Mouse (Mus musculus) granulocyte monocyte progenitor cell, adult 5-6 weeks (primary cell): ENCODE measurements around the gene Pigb. TPM values are rescaled to one million over a fixed set of nuclear protein-coding genes. Genes with fewer than 3 reads are reported as not detected.

Experiments used
- ATAC-seq: replicated peaks from 2 replicates; pipeline ENCODE4 v1.8.0; 2016; ENCODE audit warnings: mild to moderate bottlenecking, moderate TSS enrichment, inconsistent platforms; ENCODE audit not compliant: poor library complexity, severe bottlenecking
- total RNA-seq, 2 experiments: library from RNA; stranded (forward) in 1 of 2; stranded (reverse) in 1 of 2; fragments of 200-712, 200-1000 nt in 1 of 2; fragments of >200 nt in 1 of 2; fragmentation: Nextera tagmentation in 1 of 2; gene quantifications; 2 replicates each; pipeline ENCODE4 v1.2.3; 2014 to 2017

Pigb gene
- total RNA-seq, 2 experiments from 2014 or later = 7.3 to 32.5 TPM

DNA sequence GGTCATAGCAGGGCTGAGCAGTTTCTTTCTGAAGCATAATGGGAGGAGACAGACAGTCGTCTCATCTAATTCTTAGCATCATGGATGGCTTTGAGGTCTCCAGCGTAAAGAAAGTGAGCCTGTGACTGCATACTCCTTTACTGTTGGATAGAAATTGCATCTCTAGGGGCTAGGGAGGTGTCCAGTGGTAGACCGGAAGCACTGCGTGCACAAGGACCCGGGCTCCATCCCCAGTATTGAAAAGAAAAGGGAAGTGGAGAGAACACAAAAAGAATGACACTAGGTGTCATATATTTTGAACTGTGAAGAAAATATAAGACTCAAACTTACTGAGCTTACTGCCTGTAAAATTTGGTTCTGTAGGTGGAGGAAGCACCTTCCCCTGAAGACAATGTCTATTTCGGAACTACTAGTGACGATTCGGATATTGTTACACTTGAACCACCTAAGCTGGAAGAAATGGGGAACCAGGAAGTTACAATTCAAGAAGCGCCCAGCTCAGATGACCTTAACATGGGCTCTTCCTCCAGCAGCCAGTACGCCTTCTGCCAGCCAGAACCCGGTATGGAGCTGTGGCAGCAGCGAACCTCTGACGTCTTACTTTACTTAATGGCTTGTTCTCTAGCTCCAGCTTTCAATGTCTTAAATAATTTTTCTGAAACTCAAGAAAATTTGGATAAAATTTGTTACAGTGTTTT is 38.7 kb downstream of the Pigb start:
- ATAC-seq = peak; percentile 62

DNA sequence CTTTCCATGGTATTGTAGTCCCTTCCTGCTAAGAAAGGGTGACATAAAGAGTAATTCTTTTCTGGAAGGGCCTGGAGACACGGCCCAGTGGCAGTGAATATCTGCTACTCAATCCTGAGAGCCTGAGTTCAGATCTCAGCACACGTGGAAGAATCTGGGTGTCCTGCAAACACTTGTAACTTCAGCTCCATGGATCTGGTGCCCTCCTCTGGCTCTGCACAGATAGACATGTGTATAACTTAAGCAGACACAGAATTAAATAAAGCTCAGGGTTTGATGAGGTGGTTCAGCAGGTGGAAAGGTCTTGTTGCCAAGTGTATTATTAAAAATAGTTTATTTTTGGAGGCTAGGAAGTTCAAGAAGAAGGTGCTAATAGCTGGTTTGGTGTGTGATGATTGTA is 39.7 kb downstream of the Pigb start:
- no peak for ATAC-seq

DNA sequence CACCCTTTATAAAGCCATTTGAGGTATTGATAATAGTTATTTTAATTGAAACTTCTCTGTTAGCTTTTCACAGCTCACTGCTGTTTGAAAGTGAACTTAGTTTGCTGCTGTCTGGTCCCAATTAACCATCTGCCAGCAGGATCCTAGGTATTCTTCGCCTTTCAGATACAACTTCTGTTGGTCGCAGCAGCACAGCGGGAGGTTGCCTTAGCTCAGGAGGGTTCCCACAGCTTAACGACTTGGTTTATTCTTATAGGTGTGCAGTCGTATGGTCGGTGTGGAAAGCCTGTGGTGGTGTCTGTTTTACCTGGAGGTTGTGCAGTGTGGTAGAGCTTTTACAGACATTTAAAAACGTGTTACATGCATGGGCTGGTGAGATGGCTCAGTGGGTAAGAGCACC is 43.4 kb downstream of the Pigb start:
- no peak for ATAC-seq

DNA sequence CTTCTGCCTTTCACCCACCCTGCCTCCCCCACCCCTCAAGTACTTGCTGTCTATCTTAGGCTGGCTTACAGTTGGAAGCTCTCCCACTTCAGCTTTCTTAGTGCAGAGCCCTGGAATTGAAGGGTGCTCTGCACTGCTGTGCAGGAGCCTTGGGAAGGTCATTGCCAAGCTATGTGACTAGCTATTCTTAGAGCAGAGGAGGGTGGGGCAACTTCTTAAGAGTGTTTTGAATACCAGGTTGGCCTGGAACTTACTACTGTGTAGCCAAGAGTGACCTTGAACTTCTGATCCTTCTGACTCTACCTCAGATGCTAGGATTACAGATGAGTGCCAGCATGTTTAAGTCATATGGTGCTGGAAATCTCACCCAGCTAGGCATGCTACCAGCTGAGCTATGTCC is 44.0 kb downstream of the Pigb start:
- ATAC-seq = no peak

DNA sequence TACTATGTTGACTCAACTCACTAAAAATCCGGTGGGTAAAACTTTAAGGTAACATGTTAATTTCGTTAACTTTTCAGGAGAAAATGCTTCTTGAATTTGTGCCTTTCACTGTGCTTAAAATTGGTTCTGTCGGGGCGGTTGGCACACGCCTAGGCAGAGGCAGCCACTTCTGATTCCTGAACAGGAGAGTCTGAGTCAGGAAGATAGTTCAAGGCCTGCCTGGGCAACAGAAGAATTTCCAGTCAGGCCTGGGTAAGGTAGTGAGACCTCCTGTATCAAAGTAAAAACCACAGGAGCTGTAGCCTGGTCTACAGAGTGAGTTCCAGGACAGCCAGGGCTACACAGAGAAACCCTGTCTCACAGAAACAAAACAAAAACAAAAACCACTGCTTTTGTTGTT is 47.6 kb downstream of the Pigb start:
- no peak for ATAC-seq

DNA sequence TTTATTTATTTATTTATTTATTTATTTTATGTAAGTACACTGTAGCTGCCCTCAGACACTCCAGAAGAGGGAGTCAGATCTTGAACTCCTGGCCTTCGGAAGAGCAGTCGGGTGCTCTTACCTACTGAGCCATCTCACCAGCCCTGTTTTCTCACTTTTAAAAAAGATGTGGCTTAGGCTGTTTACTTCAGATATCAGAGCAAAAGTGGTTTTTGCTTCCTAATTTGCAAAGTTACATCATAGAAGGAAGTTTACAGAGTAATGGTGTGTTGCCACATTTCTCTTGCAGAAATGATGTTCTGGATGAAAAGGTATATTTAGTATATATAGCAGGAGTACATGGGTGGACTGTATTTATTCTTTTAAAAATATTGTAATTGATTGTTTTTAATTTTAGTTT is 48.8 kb downstream of the Pigb start:
- peak; percentile 77 for ATAC-seq

DNA sequence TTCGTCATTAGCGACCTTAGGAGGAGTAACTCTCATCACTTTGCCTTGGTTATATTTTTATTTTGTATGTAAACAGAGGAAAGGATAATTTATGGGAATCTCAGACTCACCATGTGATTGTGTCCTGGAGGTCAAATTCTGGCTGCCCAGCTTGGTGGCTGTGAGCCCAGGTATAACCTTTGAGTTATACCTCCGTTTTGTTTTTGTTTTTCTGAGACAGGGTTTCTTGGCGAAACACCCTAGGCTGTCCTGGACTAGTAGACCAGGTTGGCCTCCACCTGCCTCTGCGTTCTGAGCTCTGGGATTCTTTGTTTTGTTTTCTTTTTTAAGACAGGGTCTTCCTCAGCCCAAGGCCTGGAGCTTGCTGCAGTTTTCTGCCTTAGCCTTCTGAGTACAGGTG is 51.5 kb downstream of the Pigb start:
- ATAC-seq = no peak

DNA sequence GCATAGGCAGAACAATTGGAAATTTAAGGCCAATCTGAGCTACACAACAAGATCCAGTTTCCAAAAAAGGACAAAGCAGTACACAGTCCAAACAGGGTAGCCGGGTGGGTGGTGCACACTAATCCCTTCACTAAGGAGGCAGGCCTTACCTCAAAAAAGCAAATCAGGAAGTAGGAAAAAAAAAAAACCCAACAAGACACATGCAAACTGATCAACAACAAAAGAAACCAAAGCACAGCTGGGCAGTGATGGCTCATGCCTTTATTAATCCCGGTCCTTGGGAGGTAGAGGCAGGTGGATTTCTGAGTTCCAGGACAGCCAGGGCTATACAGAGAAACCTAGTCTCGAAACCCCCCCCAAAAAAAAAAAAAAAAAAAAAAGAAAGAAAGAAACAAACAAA is 52.5 kb downstream of the Pigb start:
- no peak for ATAC-seq

DNA sequence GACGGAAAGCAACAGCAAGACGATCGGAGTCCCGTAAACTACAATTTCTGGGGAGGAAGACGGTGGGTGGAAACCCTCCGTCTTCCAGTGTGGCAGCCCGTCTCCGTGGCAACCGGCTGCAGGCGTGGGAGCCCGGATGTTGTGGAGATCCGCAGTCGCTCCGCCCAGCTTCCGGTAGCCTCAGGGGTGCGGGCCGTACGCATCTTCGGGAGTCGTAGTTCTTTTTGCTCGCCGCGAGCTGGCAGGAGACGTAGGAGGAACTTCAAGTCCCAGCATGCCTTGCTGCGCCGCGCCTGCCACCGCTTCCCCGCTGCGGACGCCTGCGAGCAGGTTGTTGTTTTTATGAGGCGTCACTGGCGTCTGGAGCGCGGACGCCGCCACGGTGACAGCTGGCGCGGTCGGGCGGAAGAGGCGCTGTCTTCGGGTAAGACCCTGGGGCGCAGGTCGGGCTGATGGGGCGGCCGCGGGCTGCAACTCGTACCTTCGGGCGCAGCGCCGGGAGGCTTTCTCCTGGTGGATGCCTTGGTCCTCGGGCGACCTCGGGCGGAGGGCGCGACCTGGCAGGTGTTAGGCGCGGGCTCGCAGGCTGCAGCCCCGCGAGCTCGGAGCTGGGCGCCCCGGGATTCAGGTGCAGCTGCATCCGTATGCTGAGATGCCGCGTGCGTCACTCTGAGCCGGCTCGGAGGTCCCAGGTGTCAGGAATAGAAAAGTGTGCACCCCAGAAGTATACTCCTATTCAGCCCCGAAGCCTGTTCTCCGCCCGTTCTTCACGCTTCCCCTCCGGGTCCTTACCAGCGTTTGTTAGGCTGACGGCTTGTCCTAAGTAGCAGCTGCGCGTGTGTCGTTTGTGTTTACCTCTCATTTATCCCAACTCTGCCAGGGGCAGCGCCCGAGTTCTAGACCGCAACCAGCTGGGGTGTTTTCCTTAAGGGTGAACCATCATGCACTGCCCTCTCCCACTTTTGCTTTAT is 54.6 kb downstream of the Pigb start, which contains the start of the genes Ccpg1os and Ccpg1:
Gene Ccpg1os (minus strand): TSS at position 133 of the 971 bp plus-strand sequence.
Gene Ccpg1 (plus strand): TSS at position 180 of the 971 bp plus-strand sequence.
- peak; percentile 97 for ATAC-seq

DNA sequence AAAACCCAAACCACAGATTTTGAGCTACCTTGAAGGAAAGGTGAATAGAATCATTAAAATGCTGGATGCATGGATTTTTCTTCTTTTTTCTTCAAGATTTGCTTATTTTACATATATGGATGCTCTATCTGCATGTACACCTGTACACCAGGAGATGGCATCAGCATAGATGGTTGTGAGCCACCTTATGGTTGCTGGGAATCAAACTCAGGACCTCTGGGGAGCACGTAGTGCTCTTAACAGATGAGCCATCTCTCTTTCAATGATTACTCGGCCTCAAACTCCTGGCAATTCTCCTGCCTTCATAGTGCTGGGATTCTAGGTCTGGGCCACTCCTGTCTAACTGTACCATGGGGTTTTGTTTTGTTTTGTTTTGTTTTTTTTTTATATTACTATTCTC is 57.1 kb downstream of the Pigb start:
- no peak for ATAC-seq

DNA sequence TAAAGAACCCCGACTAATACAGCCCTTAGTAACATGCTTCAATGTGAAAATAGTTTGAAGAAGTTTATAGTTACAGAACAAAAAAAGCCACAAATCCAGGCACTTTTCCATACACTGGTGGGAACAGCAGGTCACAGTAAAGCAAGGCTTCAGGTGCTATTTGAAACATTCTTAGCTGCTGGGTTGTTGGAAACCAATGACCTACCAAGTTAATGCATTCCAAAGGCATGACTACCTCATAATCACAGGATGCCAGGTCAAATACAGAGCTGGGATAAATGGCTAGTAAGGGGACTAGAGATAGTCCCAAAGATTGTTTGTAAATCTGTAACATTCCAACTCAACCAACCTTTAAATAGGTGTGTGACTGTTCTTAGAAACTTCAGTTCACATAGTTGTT is 64.9 kb downstream of the Pigb start:
- ATAC-seq = no peak

DNA sequence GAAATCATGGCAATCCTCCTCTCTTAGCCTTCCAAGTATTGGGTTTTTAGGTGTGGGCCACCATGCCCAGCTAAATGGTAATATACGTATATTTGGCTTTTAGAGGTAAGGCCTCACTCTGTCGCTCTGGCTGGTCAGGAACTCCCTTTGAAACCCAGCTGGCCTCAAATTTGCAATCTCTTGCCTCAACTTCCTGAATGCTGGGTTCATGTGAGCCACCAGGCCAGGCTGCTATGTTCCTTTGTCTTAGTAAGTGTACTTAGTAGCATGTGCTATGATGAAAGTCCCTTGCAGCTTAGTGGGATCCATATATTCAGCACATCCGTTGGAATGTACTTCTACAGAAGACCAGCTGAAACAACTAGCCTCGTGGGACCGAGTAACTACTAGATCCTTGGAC is 65.4 kb downstream of the Pigb start:
- ATAC-seq = peak; percentile 85

DNA sequence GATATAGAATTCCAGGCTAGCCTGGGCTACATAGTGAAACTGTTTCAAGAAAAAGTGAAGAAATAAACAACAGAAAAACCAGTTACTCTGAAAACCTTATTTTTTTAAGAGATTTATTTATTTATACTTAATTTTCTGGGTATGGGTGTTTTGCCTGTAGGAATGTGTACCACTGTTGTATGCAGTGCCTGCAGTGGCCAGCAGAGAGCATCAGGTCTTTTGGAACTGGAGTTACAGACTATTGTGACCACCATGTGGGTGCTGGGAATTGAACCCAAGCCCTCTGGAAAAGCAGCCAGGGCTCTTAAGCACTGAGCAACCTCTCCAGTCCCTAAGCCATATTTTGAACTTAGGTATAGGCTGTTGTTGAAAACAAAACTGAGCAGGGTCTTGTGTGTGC is 67.2 kb downstream of the Pigb start:
- no peak for ATAC-seq

DNA sequence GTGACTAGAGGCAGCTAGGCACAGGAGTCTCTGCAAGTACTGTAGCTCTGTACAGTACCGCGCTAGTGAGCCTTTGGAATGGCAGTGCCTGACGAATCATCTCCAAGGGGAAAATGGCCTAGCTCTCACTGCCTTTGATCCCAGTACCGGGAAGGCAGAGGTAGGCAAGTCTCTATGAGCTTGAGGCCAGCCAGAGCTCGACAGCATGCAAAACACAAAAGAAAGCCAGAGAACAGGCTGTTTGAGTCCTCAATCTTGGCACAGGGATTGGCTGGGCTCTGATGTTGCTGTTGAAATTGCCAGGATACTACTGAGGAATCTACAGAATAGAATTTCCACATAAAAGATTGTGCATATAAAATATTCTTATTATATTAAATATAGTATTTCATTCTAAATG is 67.7 kb downstream of the Pigb start:
- ATAC-seq = no peak

DNA sequence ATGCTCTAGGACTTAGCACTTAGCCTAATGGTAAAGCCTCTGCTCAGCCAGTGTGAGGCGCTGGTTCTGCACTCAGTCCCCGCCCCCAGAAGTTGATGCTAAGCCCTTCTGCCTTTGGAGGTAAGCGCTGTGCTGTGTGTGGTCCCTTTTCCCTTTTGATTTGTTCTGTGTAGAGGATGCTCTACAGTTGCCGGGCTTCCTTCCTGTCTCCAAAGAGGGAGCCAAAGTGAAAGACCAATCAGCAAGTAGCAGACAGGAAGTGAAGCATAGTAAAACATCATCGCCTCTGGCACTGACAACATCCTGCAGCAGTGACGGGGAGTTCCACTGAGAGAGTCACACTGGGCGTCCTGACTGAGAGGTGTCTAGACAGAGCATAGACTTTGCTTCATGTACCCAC is 70.3 kb downstream of the Pigb start:
- peak; percentile 24 for ATAC-seq

DNA sequence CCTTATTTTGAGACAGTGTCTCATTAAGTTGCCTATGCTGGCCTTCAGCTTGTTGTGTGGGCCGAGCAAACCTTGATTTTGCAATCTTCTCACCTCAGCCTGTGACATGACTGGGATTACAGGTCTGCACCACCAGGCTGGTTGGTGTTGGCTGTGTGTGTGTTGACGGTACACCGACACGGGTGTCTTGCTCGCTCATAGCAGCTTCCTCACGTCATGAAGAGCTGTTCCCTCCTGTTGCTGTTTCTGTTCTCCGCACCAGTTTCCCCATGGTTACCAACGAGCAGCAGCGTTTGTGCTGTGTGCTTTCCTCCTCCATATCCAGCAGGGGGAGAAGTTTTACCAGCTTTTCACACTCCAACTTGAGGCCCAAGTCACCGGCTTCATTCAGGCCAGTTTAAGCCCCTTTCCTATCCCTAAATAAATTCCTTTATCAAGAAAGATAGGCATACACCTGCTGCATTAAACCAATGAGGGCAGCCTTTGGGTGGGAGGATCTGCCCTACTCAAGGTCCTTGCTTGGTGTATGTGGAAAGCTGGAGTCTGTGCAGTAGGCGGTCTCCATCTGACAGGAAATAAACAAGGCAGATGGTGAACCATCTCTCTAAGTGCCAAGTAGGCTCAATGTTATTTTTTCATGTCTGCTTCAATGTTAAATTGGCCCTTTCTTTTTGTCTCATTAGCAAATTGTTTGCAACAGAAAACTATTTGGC is 71.7 kb downstream of the Pigb start:
- ATAC-seq = peak; percentile 77

DNA sequence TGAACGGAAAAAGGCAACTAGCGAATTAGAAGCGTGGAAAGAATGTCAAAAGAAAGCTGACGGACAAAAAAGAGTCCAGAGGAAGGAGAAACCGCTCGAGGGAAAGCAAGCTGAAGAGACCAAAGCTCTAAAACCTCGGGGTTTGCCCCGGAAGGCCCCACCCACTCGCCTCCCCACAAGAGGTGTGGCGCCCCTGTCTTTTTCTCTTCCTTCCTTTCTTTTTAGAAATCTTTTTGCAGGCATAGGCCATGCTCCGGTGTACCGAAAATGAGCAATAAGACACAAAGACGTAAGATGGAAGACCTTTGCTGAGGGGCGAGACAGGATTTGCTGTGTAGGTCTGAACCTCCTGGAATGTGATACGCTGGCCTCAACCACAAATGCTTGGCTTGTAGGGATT is 78.2 kb downstream of the Pigb start:
- ATAC-seq = no peak

DNA sequence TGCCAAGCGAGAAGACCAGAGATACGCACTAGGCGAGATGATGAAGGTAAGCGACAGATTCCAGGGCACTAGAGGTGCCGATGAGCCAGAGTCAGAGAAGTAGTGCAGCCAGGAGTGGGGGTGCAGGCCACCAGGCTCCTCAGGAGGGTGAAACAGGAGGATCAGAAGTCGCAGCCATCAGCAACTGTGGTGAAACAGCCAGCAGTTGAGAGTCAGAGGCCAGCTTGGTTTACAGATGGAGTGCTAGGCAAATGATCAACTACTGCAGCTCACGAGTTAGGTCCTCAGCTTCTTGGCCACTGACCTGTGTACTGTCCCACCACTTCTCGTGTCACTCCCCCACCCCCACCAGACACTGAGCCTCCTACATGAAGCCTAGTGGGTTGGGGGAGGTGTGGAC is 78.8 kb downstream of the Pigb start:
- no peak for ATAC-seq

DNA sequence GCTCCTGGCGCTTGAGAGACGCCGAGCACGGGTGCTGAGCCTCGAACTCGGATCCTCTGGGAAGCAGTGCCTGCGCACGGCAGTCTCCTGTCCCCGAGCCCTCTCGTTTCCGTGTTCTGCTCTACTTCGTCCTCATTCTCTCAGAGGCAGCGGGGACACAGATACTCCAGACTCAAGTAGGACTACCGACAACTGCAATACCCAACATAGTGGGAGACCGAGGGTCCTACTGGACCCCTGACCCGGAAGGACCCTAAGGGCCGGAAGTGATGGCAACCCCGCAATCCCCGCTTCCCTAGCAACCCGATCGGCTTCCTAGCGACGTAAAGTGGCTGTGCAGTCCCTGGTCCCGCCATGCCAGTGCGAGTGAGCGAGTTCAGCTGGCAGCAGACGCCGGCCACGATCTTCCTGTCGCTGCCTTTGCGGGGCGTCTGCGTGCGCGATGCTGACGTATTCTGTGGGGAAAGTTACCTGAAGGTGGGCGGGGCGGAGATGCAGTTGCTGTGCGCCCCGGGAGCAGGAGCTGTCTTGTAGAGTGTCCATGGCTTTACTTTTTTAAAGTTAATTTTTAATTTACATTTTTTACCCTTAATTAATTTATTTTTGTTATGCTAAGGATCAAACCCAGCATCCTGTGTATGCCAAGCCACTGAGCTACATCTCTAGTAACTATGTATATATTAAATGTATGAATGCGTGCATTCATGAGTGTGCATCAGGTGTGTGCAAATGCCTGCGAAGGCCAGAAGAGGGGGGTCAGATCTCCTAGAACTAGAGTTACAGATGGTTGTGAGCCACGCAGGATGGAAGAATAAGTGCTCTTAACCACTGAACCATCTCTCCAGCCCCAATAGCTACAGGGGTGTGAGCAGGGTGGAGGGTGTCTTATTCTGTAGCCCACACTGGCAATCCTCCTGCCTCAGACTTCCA is 81.4 kb downstream of the Pigb start, which contains the start of the genes Dyx1c1 and Gm44503:
Gene Dyx1c1 (plus strand): TSS at position 265 of the 930 bp plus-strand sequence.
Gene Gm44503 (plus strand): TSS at position 332 of the 930 bp plus-strand sequence.
- ATAC-seq = peak; percentile 94
